Mouse (Mus musculus): ENCODE results near the gene Gm10912. TPM values are rescaled to one million over a fixed set of nuclear protein-coding genes. Genes with fewer than 3 reads are reported as not detected.
"Not testable (repeated sequence)": the region's sequence is repeated elsewhere in the genome, so short reads cannot be mapped to it uniquely, and the experiment has no call there.

The Gm10912 gene
- total RNA-seq, 2 experiments from 2014 or later: 0.22 TPM; not detected in 1

GRCm38 (mm10) chr2:104060996-104061395 lies 4.6 kb upstream of the Gm10912 start:
- intact Hi-C loops (cut with DNase I; ENCODE audit: low total_unique reads): no loop called here
- DNase-seq: no peak

- DNase-seq: no peak
- intact Hi-C loops (cut with DNase I; ENCODE audit: low total_unique reads): no loop called here
Observed at GRCm38 (mm10) chr2:104062665-104063064, 3.0 kb upstream of the Gm10912 start.

GRCm38 (mm10) chr2:104064152-104064551 lies 1.5 kb upstream of the Gm10912 start:
- DNase-seq: no peak
- intact Hi-C loops (cut with DNase I; ENCODE audit: low total_unique reads): no loop called here

GRCm38 (mm10) chr2:104068450-104068849 lies 2.8 kb downstream of the Gm10912 start, which contains the start of gene Gm10799:
TSS of gene Gm10799 (minus strand) at chr2:104068550.
- intact Hi-C loops (cut with DNase I; ENCODE audit: low total_unique reads); DNase-seq: not testable (repeated sequence)

GRCm38 (mm10) chr2:104069704-104070185 lies 4.1 kb downstream of the Gm10912 start, which contains the start of gene Cd59b:
TSS of gene Cd59b (plus strand) at chr2:104069849.
- intact Hi-C loops (cut with DNase I; ENCODE audit: low total_unique reads): no loop called here
- DNase-seq: peak; percentile 47

GRCm38 (mm10) chr2:104078285-104078684 lies 12.7 kb downstream of the Gm10912 start:
- intact Hi-C loops (cut with DNase I; ENCODE audit: low total_unique reads); DNase-seq: not testable (repeated sequence)

GRCm38 (mm10) chr2:104081436-104082050 lies 15.9 kb downstream of the Gm10912 start:
- intact Hi-C loops (cut with DNase I; ENCODE audit: low total_unique reads); DNase-seq: not testable (repeated sequence)

GRCm38 (mm10) chr2:104082474-104082873 lies 16.8 kb downstream of the Gm10912 start:
- intact Hi-C loops (cut with DNase I; ENCODE audit: low total_unique reads): no loop called here
- no peak for DNase-seq

GRCm38 (mm10) chr2:104084027-104084426 lies 18.4 kb downstream of the Gm10912 start:
- intact Hi-C loops (cut with DNase I; ENCODE audit: low total_unique reads): not testable (repeated sequence)

GRCm38 (mm10) chr2:104087562-104087961 lies 21.9 kb downstream of the Gm10912 start:
- DNase-seq; intact Hi-C loops (cut with DNase I; ENCODE audit: low total_unique reads): not testable (repeated sequence)

More at GRCm38 (mm10) chr2:104084027-104084426, 18.4 kb downstream of the Gm10912 start:
- not testable (repeated sequence) for DNase-seq

GRCm38 (mm10) chr2:104093305-104093704 lies 27.7 kb downstream of the Gm10912 start:
- no peak for DNase-seq
- intact Hi-C loops (cut with DNase I; ENCODE audit: low total_unique reads): no loop called here

GRCm38 (mm10) chr2:104095741-104096213 lies 30.2 kb downstream of the Gm10912 start, which contains the start of gene Cd59a:
TSS of gene Cd59a (plus strand) at chr2:104095801.
- intact Hi-C loops (cut with DNase I; ENCODE audit: low total_unique reads): no loop called here
- peak; percentile 71 for DNase-seq

- intact Hi-C loops (cut with DNase I; ENCODE audit: low total_unique reads): no loop called here
- DNase-seq: no peak
Observed at GRCm38 (mm10) chr2:104096256-104096655, 30.6 kb downstream of the Gm10912 start.

- intact Hi-C loops (cut with DNase I; ENCODE audit: low total_unique reads): not testable (repeated sequence)
Observed at GRCm38 (mm10) chr2:104096796-104097195, 31.2 kb downstream of the Gm10912 start.

GRCm38 (mm10) chr2:104097396-104097795 lies 31.8 kb downstream of the Gm10912 start:
- DNase-seq; intact Hi-C loops (cut with DNase I; ENCODE audit: low total_unique reads): not testable (repeated sequence)

More at GRCm38 (mm10) chr2:104096796-104097195, 31.2 kb downstream of the Gm10912 start:
- not testable (repeated sequence) for DNase-seq

GRCm38 (mm10) chr2:104098529-104099230 lies 33.1 kb downstream of the Gm10912 start:
- intact Hi-C loops (cut with DNase I; ENCODE audit: low total_unique reads): no loop called here

GRCm38 (mm10) chr2:104099231-104099585 lies 33.6 kb downstream of the Gm10912 start:
- no peak for DNase-seq
- intact Hi-C loops (cut with DNase I; ENCODE audit: low total_unique reads): no loop called here

More at GRCm38 (mm10) chr2:104098529-104099230, 33.1 kb downstream of the Gm10912 start:
- DNase-seq: no peak

- no peak for DNase-seq
- intact Hi-C loops (cut with DNase I; ENCODE audit: low total_unique reads): no loop called here
Observed at GRCm38 (mm10) chr2:104099946-104100345, 34.3 kb downstream of the Gm10912 start.

GRCm38 (mm10) chr2:104104800-104105199 lies 39.2 kb downstream of the Gm10912 start:
- DNase-seq: no peak
- intact Hi-C loops (cut with DNase I; ENCODE audit: low total_unique reads): no loop called here

- DNase-seq; intact Hi-C loops (cut with DNase I; ENCODE audit: low total_unique reads): not testable (repeated sequence)
Observed at GRCm38 (mm10) chr2:104109021-104109420, 43.4 kb downstream of the Gm10912 start.

Measured in gastrocnemius, postnatal 14 days (tissue).